Mouse (Mus musculus): ENCODE results near the gene Cox7a2l.

Gene Cox7a2l

GRCm38 (mm10) chr17:83526624-83527532 is 9.7 kb upstream of the Cox7a2l start:
- DNase-seq (ENCODE audit: low read depth in 2 of 2, low spot score in 2 of 2): peak; percentile 42 to 63

GRCm38 (mm10) chr17:83526091-83526561 is 9.0 kb upstream of the Cox7a2l start:
- DNase-seq (ENCODE audit: low read depth in 2 of 2, low spot score in 2 of 2): no peak

GRCm38 (mm10) chr17:83525596-83525995 is 8.5 kb upstream of the Cox7a2l start:
- no peak for DNase-seq (ENCODE audit: low read depth in 2 of 2, low spot score in 2 of 2)

GRCm38 (mm10) chr17:83524753-83525152 is 7.6 kb upstream of the Cox7a2l start:
- no peak for DNase-seq (ENCODE audit: low read depth in 2 of 2, low spot score in 2 of 2)

GRCm38 (mm10) chr17:83522590-83523379 is 5.7 kb upstream of the Cox7a2l start:
- no peak for DNase-seq (ENCODE audit: low read depth in 2 of 2, low spot score in 2 of 2)

- no peak for DNase-seq (ENCODE audit: low read depth in 2 of 2, low spot score in 2 of 2)
Measured at GRCm38 (mm10) chr17:83521881-83522280, 4.8 kb upstream of the Cox7a2l start.

GRCm38 (mm10) chr17:83514213-83514701 is 2.9 kb downstream of the Cox7a2l start:
- peak; percentile 80 to 87 for DNase-seq (ENCODE audit: low read depth in 2 of 2, low spot score in 2 of 2)

GRCm38 (mm10) chr17:83513655-83514212 is 3.4 kb downstream of the Cox7a2l start:
- no peak for DNase-seq (ENCODE audit: low read depth in 2 of 2, low spot score in 2 of 2)

- no peak for DNase-seq (ENCODE audit: low read depth in 2 of 2, low spot score in 2 of 2)
Measured at GRCm38 (mm10) chr17:83512130-83512529, 5.0 kb downstream of the Cox7a2l start.

- DNase-seq (ENCODE audit: low read depth in 2 of 2, low spot score in 2 of 2): no peak
Measured at GRCm38 (mm10) chr17:83503693-83504092, 13.4 kb downstream of the Cox7a2l start.

GRCm38 (mm10) chr17:83499692-83500091 is 17.4 kb downstream of the Cox7a2l start:
- DNase-seq (ENCODE audit: low read depth in 2 of 2, low spot score in 2 of 2): no peak

GRCm38 (mm10) chr17:83498889-83499288 is 18.2 kb downstream of the Cox7a2l start:
- DNase-seq (ENCODE audit: low read depth in 2 of 2, low spot score in 2 of 2): no peak

GRCm38 (mm10) chr17:83487762-83488161 is 29.4 kb downstream of the Cox7a2l start:
- no peak for DNase-seq (ENCODE audit: low read depth in 2 of 2, low spot score in 2 of 2)

- DNase-seq (ENCODE audit: low read depth in 2 of 2, low spot score in 2 of 2): no peak
Measured at GRCm38 (mm10) chr17:83483784-83484183, 33.3 kb downstream of the Cox7a2l start.

GRCm38 (mm10) chr17:83482817-83483536 is 34.2 kb downstream of the Cox7a2l start:
- DNase-seq (ENCODE audit: low read depth in 2 of 2, low spot score in 2 of 2): no peak

GRCm38 (mm10) chr17:83481551-83481950 is 35.6 kb downstream of the Cox7a2l start:
- DNase-seq (ENCODE audit: low read depth in 2 of 2, low spot score in 2 of 2): no peak

GRCm38 (mm10) chr17:83477089-83477488 is 40.0 kb downstream of the Cox7a2l start:
- DNase-seq (ENCODE audit: low read depth in 2 of 2, low spot score in 2 of 2): no peak

- DNase-seq (ENCODE audit: low read depth in 2 of 2, low spot score in 2 of 2): no peak
Measured at GRCm38 (mm10) chr17:83469586-83469985, 47.5 kb downstream of the Cox7a2l start.

- no peak for DNase-seq (ENCODE audit: low read depth in 2 of 2, low spot score in 2 of 2)
Measured at GRCm38 (mm10) chr17:83466697-83467251, 50.4 kb downstream of the Cox7a2l start.

GRCm38 (mm10) chr17:83465969-83466368 is 51.2 kb downstream of the Cox7a2l start:
- no peak for DNase-seq (ENCODE audit: low read depth in 2 of 2, low spot score in 2 of 2)
